Mouse (Mus musculus): ENCODE data around the gene Prpf4.

DNA sequence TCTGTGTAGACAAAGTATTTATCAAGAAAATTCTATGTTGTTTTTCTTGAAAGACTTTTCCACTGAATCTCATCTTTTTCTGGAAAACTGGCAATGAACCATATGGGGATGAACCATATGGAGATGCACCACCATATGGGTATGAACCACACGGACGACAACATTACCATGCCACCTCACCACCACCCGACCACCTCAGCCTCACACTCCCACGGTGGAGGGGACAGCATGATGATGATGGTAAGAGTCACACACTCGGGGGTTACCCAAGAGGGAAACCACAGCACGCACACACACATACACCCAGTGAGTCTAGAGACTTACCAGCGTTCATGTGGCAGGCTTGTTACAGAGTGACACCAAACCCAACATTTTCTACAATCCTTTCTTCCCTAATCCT, 23.2 kb upstream of the Prpf4 start:
- TF ChIP-seq CTCF (IDR thresholded peaks at IDR 0.05; ENCODE audit: borderline replicate concordance, control insufficient read depth, extremely low read depth, insufficient read depth, low read length, poor library complexity): no peak
- TF ChIP-seq POLR2A (IDR thresholded peaks at IDR 0.05; ENCODE audit: control insufficient read depth, extremely low read depth, insufficient read depth, low read length, poor library complexity): no peak

Data from thymus, adult 2 months (tissue).